Mouse (Mus musculus) heart, postnatal 0 days (tissue): Measurements from ENCODE around the gene Gm49711.
"Not testable (repeated sequence)": the region's sequence is repeated elsewhere in the genome, so short reads cannot be mapped to it uniquely, and the experiment has no call there.

ENCODE experiments used
- CTCF ChIP-seq: IDR thresholded peaks from 2 replicates; pipeline ENCODE4 v1.5.1; 2016; ENCODE audit warnings: antibody characterized with exemption, control low read depth, low read depth
- EP300 ChIP-seq: IDR thresholded peaks from 2 replicates; pipeline ENCODE4 v1.6.1; 2016; ENCODE audit warnings: antibody characterized with exemption, low read depth

GRCm38 (mm10) chr16:92102931-92103330 lies 44.8 kb downstream of the Gm49711 start:
- not testable (repeated sequence) for TF ChIP-seq CTCF, EP300
